Mouse (Mus musculus): ENCODE data around the gene Mad1l1. TPM values are rescaled to one million over a fixed set of nuclear protein-coding genes. Genes with fewer than 3 reads are reported as not detected.

The Mad1l1 gene
- polyA plus RNA-seq, 1 experiment from 2014 or later: 44.2 TPM

DNA sequence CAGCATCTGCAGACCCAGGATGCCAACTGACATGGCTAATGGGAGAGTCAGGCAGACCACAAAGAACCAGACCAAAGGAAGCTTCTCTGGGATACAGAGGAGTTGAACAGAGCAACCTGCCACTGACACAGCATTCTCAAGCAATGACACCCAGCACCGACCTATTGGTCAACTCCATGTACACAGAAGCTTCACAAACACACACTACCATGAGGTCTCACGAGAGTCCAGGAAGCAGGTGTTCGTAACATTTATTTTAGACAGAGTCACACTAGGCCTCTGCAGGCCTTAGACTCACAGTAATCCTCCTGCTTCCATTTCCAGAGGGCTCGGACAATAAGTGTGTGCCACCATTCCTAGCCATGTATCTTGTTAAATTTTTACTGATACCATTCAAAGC, 162.3 kb downstream of the Mad1l1 start:
- Histone ChIP-seq H3K4me2 (no peak overlapping the region), H3K36me3 (ENCODE audit: control insufficient read depth, insufficient read depth, low read length) (no peaks in the 10 kb centered on the region), H3K4me1 (ENCODE audit: control insufficient read depth, insufficient read depth, low read length) (no peaks in the 10 kb centered on the region), H3K9me3 (ENCODE audit: control insufficient read depth, low read length) (no peaks in the 10 kb centered on the region), H3K27me3 (ENCODE audit: control insufficient read depth, insufficient read depth, low read length) (no peaks in the 10 kb centered on the region), H3K9ac (ENCODE audit: low read length) (no peak overlapping the region), H3K27ac (ENCODE audit: low read depth, low read length) (no peak overlapping the region), H3K4me3 (ENCODE audit: low read depth, low read length) (no peak overlapping the region)
- DNase-seq (ENCODE audit: low spot score, missing footprints): no peak
- ATAC-seq (ENCODE audit: low FRiP score): no peak
- WGBS: 92% methylated on average over 4 of the region's 4 CpGs

DNA sequence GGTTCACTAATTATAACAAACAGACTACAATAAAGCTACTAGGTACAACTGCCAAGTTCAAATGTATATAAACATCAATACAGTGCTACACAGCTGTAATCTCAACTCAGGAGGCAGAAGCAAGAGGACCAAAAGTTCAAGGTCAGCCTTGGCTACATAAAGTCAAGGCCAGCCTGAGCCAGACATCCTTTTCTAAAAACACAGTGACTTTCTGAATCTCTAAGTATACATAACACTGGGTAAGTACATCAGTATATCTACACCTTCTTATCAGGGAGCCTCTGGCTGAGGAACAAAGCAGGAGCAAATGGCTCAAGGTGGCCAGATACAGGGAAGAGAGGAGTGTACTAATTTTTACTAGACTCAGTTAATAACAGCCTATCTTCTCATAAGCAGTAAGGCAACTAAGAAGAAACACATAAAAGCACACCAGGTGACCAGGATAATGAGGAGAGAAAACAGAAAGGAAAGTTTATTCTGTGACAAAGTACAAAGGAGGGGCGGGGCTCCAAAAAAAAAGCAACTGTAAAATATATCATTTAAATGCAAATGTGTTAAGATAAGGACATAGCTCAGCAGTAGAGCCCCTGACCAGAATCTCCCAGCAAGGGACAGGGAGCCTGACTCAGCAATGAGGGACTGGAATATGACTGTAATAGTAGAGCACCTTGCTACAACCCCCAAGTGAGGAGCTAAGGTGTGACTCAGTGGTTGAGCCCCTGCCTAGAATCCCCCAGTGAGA, 163.3 kb downstream of the Mad1l1 start:
- no peaks in the 10 kb centered on the region for H3K27me3 ChIP-seq (ENCODE audit: control insufficient read depth, insufficient read depth, low read length)
- WGBS: 86% methylated on average over 1 of the region's 1 CpGs
- no peak overlapping the region for H3K4me2 ChIP-seq
- H3K36me3 ChIP-seq (ENCODE audit: control insufficient read depth, insufficient read depth, low read length): no peaks in the 10 kb centered on the region
- H3K27ac ChIP-seq (ENCODE audit: low read depth, low read length): no peak overlapping the region
- no peaks in the 10 kb centered on the region for H3K9me3 ChIP-seq (ENCODE audit: control insufficient read depth, low read length)
- peak; percentile 60 for DNase-seq (ENCODE audit: low spot score, missing footprints)
- H3K9ac ChIP-seq (ENCODE audit: low read length): no peak overlapping the region
- H3K4me3 ChIP-seq (ENCODE audit: low read depth, low read length): no peak overlapping the region
- no peak for ATAC-seq (ENCODE audit: low FRiP score)
- no peaks in the 10 kb centered on the region for H3K4me1 ChIP-seq (ENCODE audit: control insufficient read depth, insufficient read depth, low read length)

DNA sequence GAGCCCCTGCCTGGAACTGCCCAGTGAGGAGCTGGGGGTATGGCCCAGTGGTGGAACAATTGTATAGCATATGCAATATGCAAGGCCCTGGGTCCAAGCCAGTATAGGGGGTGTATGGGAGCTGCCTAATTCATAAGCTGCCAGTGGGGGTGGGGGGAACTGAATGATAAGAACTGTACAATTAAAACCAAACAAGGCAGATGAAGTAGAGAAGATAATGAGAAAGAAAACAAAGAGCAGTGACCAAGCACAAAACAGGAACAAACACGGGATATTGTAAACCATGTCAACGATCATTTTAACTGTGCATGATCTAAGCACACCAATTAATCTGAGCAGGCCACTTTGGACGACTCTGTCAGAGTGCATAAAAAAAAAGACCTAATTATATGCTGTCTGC, 167.2 kb downstream of the Mad1l1 start:
- WGBS: 88% methylated on average over 3 of the region's 3 CpGs
- Histone ChIP-seq H3K9me3 (ENCODE audit: control insufficient read depth, low read length) (no peaks in the 10 kb centered on the region), H3K4me3 (ENCODE audit: low read depth, low read length) (no peak overlapping the region), H3K4me1 (ENCODE audit: control insufficient read depth, insufficient read depth, low read length) (peaks cover 4% of the 10 kb centered on the region; the same call in 1 of the 2 replicates), H3K4me2 (no peak overlapping the region), H3K36me3 (ENCODE audit: control insufficient read depth, insufficient read depth, low read length) (no peaks in the 10 kb centered on the region), H3K9ac (ENCODE audit: low read length) (no peak overlapping the region), H3K27ac (ENCODE audit: low read depth, low read length) (no peak overlapping the region), H3K27me3 (ENCODE audit: control insufficient read depth, insufficient read depth, low read length) (no peaks in the 10 kb centered on the region)
- peak; percentile 49 for DNase-seq (ENCODE audit: low spot score, missing footprints)
- no peak for ATAC-seq (ENCODE audit: low FRiP score)

- Histone ChIP-seq H3K27ac (ENCODE audit: low read depth, low read length) (no peak overlapping the region), H3K4me1 (ENCODE audit: control insufficient read depth, insufficient read depth, low read length) (peaks cover 4% of the 10 kb centered on the region; the same call in 1 of the 2 replicates)
- no peak for ATAC-seq (ENCODE audit: low FRiP score)
Observed at GRCm38 (mm10) chr5:140151871-140152270, 169.5 kb downstream of the Mad1l1 start.

DNA sequence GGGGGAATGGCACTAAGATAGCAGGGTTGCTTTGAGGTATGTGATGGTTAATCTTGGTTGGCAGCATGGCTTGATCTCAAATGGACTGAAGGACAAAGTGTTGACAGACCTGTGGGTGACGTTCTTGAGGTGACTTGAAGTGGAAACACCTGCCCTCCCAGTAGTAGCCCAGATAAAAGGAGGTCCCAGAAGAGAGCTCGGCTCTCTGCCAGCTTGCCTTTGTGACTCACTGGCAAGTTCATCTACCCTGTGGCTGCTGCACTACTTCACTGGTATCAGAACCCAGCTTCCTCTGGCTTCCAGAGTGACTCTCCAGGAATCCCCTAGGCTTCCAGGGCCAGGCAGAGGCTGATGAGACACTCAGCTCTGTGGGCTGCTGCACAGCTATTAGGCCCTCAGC, 170.2 kb downstream of the Mad1l1 start:
- WGBS: 82% methylated on average over 2 of the region's 2 CpGs
- no peak overlapping the region for H3K4me3 ChIP-seq (ENCODE audit: low read depth, low read length)
- H3K4me2 ChIP-seq: no peak overlapping the region
- ATAC-seq (ENCODE audit: low FRiP score) (no peak), DNase-seq (ENCODE audit: low spot score, missing footprints) (no peak)
- peaks cover 4% of the 10 kb centered on the region; the same call in 1 of the 2 replicates for H3K4me1 ChIP-seq (ENCODE audit: control insufficient read depth, insufficient read depth, low read length)
- no peaks in the 10 kb centered on the region for H3K36me3 ChIP-seq (ENCODE audit: control insufficient read depth, insufficient read depth, low read length)
- H3K9ac ChIP-seq (ENCODE audit: low read length): no peak overlapping the region
- H3K27me3 ChIP-seq (ENCODE audit: control insufficient read depth, insufficient read depth, low read length): no peaks in the 10 kb centered on the region
- H3K27ac ChIP-seq (ENCODE audit: low read depth, low read length): no peak overlapping the region
- H3K9me3 ChIP-seq (ENCODE audit: control insufficient read depth, low read length): no peaks in the 10 kb centered on the region

More at GRCm38 (mm10) chr5:140151871-140152270, 169.5 kb downstream of the Mad1l1 start:
- Histone ChIP-seq H3K27me3 (ENCODE audit: control insufficient read depth, insufficient read depth, low read length) (no peaks in the 10 kb centered on the region), H3K9ac (ENCODE audit: low read length) (0 out of 2 replicates have a peak overlapping the region, but pooled peaks have one; percentile 12), H3K4me3 (ENCODE audit: low read depth, low read length) (no peak overlapping the region), H3K9me3 (ENCODE audit: control insufficient read depth, low read length) (no peaks in the 10 kb centered on the region), H3K4me2 (no peak overlapping the region), H3K36me3 (ENCODE audit: control insufficient read depth, insufficient read depth, low read length) (no peaks in the 10 kb centered on the region)
- no peak for DNase-seq (ENCODE audit: low spot score, missing footprints)
- 56% methylated on average over 2 of the region's 2 CpGs for WGBS

GRCm38 (mm10) chr5:140150694-140151093, 170.7 kb downstream of the Mad1l1 start:
- Histone ChIP-seq H3K27me3 (ENCODE audit: control insufficient read depth, insufficient read depth, low read length) (no peaks in the 10 kb centered on the region), H3K9me3 (ENCODE audit: control insufficient read depth, low read length) (no peaks in the 10 kb centered on the region), H3K27ac (ENCODE audit: low read depth, low read length) (no peak overlapping the region), H3K4me3 (ENCODE audit: low read depth, low read length) (no peak overlapping the region), H3K9ac (ENCODE audit: low read length) (no peak overlapping the region), H3K4me1 (ENCODE audit: control insufficient read depth, insufficient read depth, low read length) (peaks cover 4% of the 10 kb centered on the region; the same call in 1 of the 2 replicates), H3K4me2 (no peak overlapping the region), H3K36me3 (ENCODE audit: control insufficient read depth, insufficient read depth, low read length) (no peaks in the 10 kb centered on the region)
- no peak for ATAC-seq (ENCODE audit: low FRiP score)
- no peak for DNase-seq (ENCODE audit: low spot score, missing footprints)
- WGBS: 91% methylated on average over 2 of the region's 2 CpGs

DNA sequence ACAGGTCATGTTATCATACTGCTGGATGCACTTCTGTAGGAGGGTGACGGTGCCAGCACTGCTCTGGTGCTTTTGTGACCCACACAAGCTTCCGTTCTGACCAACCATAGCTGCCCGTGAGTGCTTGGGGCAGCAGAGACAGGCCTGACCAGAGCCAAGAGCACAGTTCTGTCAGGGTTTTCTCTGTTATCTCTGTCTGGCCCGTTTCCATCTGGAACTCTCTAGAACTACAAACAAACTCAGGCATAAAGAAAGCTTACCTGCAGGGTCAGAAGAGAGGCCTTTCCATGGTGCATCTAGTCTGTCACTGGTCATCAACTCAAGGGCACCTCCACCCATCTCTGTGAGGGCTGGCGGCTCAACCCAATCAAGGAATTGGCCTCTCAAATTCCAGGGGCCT, 171.2 kb downstream of the Mad1l1 start:
- Histone ChIP-seq H3K36me3 (ENCODE audit: control insufficient read depth, insufficient read depth, low read length) (no peaks in the 10 kb centered on the region), H3K9me3 (ENCODE audit: control insufficient read depth, low read length) (no peaks in the 10 kb centered on the region), H3K4me3 (ENCODE audit: low read depth, low read length) (no peak overlapping the region), H3K9ac (ENCODE audit: low read length) (no peak overlapping the region), H3K27ac (ENCODE audit: low read depth, low read length) (no peak overlapping the region), H3K4me2 (no peak overlapping the region), H3K27me3 (ENCODE audit: control insufficient read depth, insufficient read depth, low read length) (no peaks in the 10 kb centered on the region), H3K4me1 (ENCODE audit: control insufficient read depth, insufficient read depth, low read length) (peaks cover 4% of the 10 kb centered on the region; the same call in 1 of the 2 replicates)
- DNase-seq (ENCODE audit: low spot score, missing footprints) (no peak), ATAC-seq (ENCODE audit: low FRiP score) (no peak)
- 91% methylated on average over 5 of the region's 5 CpGs for WGBS

- Histone ChIP-seq H3K4me2 (no peak overlapping the region), H3K9ac (ENCODE audit: low read length) (no peak overlapping the region), H3K4me1 (ENCODE audit: control insufficient read depth, insufficient read depth, low read length) (peaks cover 4% of the 10 kb centered on the region; the same call in 1 of the 2 replicates), H3K27me3 (ENCODE audit: control insufficient read depth, insufficient read depth, low read length) (no peaks in the 10 kb centered on the region), H3K27ac (ENCODE audit: low read depth, low read length) (no peak overlapping the region), H3K36me3 (ENCODE audit: control insufficient read depth, insufficient read depth, low read length) (no peaks in the 10 kb centered on the region), H3K4me3 (ENCODE audit: low read depth, low read length) (no peak overlapping the region), H3K9me3 (ENCODE audit: control insufficient read depth, low read length) (no peaks in the 10 kb centered on the region)
- DNase-seq (ENCODE audit: low spot score, missing footprints): no peak
- ATAC-seq (ENCODE audit: low FRiP score): no peak
- 72% methylated on average over 4 of the region's 4 CpGs for WGBS
Observed at GRCm38 (mm10) chr5:140149298-140149697, 172.1 kb downstream of the Mad1l1 start.

- Histone ChIP-seq H3K4me2 (no peak overlapping the region), H3K27ac (ENCODE audit: low read depth, low read length) (no peak overlapping the region), H3K36me3 (ENCODE audit: control insufficient read depth, insufficient read depth, low read length) (peaks cover 2% of the 10 kb centered on the region; the same call in 1 of the 2 replicates), H3K4me3 (ENCODE audit: low read depth, low read length) (no peak overlapping the region), H3K4me1 (ENCODE audit: control insufficient read depth, insufficient read depth, low read length) (no peaks in the 10 kb centered on the region), H3K9ac (ENCODE audit: low read length) (no peak overlapping the region), H3K9me3 (ENCODE audit: control insufficient read depth, low read length) (no peaks in the 10 kb centered on the region), H3K27me3 (ENCODE audit: control insufficient read depth, insufficient read depth, low read length) (no peaks in the 10 kb centered on the region)
- ATAC-seq (ENCODE audit: low FRiP score) (no peak), DNase-seq (ENCODE audit: low spot score, missing footprints) (no peak)
- 87% methylated on average over 2 of the region's 2 CpGs for WGBS
Observed at GRCm38 (mm10) chr5:140143541-140143940, 177.8 kb downstream of the Mad1l1 start.
